Mouse (Mus musculus): Measurements from ENCODE around the gene Ndufs8.

- TF ChIP-seq MXI1 (IDR thresholded peaks at IDR 0.05; ENCODE audit: low read depth, low read length), result no peak
- TF ChIP-seq CTCF (conservative IDR thresholded peaks at IDR 0.05 in 1 of 2, IDR thresholded peaks at IDR 0.05 in 1 of 2; ENCODE audit: low read depth in 2 of 2, low read length in 2 of 2), result no peak
- no peak; the same call in 1 of the 2 replicates for TF ChIP-seq RAD21 (IDR thresholded peaks at IDR 0.05; ENCODE audit: low read depth, low read length)
- TF ChIP-seq CHD1 (IDR thresholded peaks at IDR 0.05; ENCODE audit: low read depth, low read length), result no peak
- no peak for TF ChIP-seq ZC3H11A (IDR thresholded peaks at IDR 0.05; ENCODE audit: low read depth, low read length)
- TF ChIP-seq PAX5 (IDR thresholded peaks at IDR 0.05; ENCODE audit: low read length), result no peak
- no peak for TF ChIP-seq ZKSCAN1 (IDR thresholded peaks at IDR 0.05; ENCODE audit: borderline replicate concordance, low read depth, low read length)
Measured at GRCm38 (mm10) chr19:3898952-3899351, 13.6 kb downstream of the Ndufs8 start.

Data from CH12.LX (cell line).